Mouse (Mus musculus) embryo, embryonic 9.5 days (tissue): Measurements from ENCODE around the gene Klhl3.

Source experiments
- DNase-seq: peaks from one replicate; pipeline ENCODE4 v3.0.0-alpha.2; 2017; ENCODE audit errors: extremely low spot score

The Klhl3 gene

DNA sequence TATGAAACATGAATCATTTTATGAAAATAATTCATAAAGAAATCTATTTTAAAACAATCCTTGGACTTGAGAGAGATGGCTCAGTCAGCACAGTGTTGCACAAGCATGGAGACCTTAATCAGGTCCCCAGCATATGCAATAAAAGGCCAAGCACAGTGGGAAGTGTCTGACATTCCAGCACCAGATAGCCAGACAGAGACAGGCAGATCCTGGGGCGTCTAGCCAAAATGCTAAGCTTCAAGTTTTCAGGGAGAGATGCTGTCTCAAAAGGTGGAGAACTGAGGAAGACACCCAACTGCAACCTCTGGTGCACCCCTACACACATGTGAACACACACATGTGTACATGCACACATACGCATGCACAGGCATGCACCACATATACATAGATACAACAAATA lies 153.1 kb downstream of the Klhl3 start:
- no peak for DNase-seq

DNA sequence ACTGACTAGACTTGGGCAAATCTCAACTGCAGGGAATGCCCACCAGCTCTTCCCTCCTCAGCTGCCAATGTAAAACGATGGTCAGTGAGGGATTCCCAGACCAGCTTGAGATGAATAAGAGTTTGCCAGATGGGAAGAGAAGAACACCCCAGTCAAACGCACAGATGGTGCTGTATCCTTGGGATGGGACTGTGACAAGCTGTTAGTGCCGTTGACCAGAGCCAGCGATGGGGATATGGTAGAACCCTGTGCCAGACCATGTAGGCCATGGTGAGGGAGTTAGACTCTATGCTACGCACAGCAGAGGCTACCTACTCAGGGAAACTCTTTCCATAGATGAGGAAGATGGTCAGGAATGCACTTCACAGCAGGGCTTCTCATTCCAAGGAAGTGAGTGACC lies 153.6 kb downstream of the Klhl3 start:
- DNase-seq: no peak
